Mouse (Mus musculus) T-helper 17 cell (primary cell): ENCODE data around the gene Gse1.

ENCODE experiments used
- in situ Hi-C, 2 experiments: fragments of 300-600 bp; cut with MboI, MseI; formaldehyde crosslinking; loops; 1 replicate in 1 of 2; 2 replicates in 1 of 2; pipeline ENCODE4 v1.15.1; 2025; ENCODE audit warnings: high pct_unique_total_duplicates in 2 of 2

Gse1 gene

DNA sequence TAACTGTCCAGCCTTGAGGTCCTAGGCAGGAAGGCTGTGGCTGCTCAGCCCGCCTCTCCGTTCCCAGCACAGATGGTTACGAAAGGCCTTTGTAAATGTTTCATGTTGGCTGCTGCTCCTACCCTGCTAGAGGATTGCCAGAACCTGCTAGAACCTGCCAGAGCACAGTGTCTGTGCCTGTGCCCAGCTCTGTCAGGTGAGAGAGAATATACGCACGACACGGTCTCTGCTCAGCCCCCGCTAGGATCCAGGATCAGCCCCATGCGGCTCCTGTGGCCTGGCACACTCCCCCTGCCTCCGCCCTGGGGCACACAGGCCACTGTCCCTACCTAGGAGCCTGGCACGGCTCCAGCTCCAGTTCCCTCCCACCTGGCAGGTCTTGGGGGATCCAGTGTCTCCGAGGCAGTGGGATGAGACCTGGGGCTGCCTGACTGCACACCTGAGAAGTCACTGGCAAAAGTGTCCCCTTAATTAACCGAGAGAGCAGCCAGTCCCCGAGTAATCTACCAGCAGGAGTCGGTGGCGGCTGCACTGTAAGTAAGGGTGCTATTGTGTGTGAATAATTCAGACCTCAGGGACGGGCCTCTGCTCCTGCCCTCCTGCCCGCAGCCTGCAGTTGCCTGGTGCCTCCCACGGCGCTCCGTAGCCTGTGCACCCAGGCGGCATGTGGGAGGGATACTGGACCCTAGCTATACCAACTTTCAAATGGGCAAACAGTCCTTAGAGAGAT is 209.6 kb downstream of the Gse1 start:
- in situ Hi-C loops, result no loop called here

DNA sequence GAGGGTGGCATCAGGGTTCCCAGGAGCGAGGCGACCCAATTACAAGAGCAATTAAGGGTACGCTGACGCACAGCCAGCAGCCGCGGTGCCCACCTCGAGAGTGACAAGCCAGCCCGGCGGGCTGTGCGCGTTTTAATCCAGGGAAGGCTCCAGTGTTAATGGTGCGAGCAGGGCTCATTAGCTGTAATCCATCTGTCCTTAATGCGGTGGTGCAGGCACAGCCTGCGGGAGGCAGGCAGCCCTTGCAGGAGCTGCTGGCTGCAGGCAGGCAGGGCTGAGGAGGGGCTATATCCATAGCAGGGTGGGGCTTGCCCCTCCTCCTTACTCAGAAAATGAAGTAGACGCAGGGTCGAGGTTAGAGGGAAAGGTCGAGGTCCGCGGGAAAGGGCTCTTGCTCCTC is 211.1 kb downstream of the Gse1 start:
- in situ Hi-C loops, result no loop called here

DNA sequence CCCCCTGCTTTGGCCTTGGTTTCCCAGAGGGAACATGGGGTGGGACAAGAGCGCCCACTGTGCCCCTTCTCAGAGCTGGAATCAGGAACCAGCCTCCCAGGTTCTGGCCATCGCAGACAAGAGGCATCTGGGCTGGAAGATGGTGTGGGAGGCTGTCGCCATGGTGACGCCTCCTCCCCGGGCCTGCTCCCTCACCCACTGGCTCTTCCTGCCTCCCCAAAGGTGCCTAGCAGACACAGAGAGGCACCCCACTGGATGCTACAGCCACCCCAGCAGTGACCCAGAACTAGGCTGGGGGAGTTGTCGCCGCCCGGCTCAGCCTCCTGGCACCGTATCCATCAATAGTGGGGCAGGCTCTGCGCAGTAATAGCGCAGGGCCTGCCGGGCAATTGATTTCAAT is 212.5 kb downstream of the Gse1 start:
- in situ Hi-C loops, result no loop called here

DNA sequence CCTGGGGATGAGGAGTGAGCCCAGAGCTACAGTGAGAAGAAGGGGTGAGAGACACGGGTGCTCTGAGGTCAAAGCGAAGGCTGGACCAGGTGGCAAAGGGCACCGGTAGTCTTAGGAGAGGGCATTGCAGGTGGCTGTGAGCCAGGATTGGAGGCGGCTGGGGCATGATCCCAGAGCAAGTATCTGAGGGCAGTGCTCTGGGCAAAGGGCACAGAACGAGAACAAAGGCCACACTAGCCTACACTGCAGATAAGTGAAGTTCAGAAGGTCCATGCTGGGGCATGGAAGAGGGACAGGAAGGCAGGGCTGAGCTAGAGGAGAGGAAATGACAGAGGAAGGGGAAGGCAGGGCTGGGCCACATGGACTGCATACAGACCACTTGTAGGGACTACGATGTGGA is 213.4 kb downstream of the Gse1 start:
- in situ Hi-C loops, result no loop called here

DNA sequence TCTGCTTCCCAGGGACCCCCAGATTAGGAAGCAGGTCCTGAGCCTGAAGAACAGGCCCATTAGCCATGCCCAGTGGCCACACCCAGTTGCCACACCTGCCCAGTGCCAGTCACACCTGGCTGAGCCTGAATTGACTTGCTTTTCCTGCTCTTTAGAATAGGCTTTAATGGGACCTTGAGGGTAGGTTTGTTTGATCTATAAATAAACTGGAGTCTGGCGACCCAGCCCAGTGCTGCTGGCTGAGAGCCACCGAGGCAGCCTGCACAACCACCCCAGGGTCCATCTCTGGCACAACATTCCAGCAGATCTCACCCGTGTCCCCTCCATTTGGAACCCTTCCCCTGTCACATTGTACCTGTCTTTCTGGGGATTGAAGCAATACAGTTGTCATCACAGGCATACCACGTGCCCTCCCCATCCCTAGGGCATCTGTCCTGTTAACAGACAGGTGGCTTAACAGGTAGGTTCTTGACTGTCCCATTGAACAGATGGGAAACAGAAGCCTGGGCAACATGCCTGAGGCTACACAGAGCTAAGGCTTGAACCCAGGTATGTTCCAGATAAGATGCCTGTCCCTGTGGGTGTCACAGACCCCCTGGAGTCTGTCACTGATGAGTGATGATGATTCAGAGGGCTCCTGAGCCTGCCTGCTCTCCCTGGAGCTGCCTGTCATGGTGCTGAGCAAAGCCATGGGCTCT is 214.2 kb downstream of the Gse1 start:
- in situ Hi-C loops, result no loop called here

DNA sequence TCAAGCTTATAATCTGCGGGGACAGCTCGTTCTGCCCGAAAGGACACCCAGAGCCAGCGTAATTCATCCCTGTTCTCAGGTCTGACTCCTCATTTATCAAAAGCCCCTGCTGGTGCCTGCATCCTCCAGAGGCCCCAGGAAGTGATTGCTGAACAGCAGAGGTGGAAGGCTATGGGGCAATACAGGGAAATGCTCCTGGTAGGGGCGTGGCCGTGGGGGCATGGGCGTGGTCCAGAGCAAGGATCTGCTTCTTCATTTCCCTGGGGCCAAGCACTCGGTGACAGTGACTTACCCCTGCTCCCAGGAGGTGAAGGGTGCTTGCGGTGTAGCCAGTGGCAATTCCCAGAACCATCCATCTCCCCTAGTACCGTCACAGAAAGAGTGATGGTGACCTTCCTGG is 217.0 kb downstream of the Gse1 start:
- in situ Hi-C loops, result no loop called here

DNA sequence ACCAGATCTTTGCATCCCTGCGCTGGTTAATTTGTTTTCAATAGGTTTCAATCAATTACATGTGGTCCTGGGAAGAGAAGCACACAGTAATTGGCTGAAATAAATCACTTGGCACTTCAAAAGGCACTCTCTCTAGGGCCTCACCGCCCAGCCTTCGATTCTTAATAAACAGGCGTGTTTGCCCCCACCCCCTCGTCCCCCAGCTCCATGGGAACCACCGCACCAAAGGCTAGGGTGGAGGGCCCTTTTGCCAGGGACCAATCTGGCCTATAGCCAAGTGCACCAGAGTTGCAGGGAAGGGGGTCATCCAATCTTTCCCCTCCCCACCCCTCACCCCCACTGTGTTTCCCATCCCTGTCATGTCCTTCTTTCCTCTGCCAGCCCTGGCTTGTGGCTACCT is 219.9 kb downstream of the Gse1 start:
- in situ Hi-C loops, result no loop called here

DNA sequence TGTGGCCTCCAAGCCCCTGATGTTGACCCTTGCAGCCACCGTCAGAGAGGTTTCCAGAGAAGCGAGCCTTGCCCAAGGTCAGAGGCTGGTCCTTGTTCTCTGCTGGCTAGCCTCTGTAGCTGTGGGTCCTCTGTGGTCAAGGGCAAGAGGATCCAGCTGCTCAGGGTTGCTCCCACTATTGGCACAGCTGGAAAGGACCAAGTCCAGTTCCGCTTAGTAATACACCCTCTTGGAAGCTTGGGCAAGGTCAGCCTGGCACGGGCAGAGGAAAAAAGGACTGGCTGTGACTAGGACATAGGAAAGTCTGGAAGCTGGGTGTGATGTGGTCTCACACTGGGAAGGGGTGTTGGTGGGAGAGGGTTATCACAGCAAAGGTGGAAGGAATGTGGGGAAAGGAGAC is 220.9 kb downstream of the Gse1 start:
- in situ Hi-C loops, result no loop called here

DNA sequence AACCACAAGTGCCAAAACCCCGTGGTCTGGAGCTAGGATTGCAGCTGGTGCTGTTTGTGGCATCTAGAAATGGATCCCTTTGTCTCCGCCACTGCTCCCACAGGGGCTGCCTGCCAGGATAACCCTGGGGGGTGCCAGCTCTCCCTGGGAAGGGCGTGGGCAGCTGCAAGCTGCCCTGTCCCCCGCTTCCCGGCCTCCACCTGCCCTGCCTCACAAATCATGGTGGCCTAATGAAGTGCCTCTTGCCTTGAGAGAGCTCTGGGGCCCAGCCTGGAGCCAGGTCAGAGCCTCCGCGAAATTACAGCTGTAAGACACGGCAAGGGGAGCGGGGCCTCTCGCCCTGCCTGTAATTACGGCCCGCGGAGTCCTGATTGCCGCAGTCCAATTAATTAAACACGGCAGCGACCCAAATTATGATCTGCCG is 221.4 kb downstream of the Gse1 start:
- in situ Hi-C loops, result no loop called here

DNA sequence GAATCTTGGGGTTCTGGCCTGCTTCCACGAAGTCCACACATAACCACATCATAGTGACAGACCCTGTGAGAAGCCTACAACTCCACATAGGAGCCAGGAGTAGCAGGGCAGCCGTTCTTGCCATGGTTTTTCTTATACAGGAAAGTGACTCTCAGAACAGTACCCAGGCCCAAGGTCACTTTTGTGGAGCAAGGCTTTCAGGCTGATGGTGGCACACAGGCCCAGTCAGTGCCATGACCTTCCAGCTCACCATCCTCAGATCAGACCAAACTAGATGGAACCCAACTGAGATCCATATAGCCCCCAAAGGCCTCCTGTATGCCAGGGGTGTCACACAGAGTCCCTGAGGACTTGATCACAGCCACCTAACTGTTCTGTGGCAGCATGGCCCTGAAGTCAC is 223.9 kb downstream of the Gse1 start:
- in situ Hi-C loops, result no loop called here

DNA sequence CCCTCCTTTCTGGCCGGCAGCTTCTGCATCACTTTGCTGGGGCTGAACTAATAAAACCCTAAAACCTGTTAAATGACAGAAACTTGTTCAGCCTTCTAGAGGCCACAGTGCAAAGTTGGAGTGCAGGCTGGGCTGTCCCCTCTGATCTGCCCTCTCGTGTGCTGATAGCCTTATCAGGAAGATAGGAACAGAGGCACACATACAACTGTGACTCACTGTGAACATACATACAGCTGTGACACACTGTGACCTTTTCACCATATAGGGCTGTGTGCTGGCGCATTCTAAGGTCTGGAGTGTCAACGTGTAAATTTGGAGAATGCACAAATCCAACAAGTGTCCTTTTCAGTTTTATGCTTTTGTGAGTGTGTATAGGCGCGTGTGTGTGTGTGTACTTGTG is 226.1 kb downstream of the Gse1 start:
- in situ Hi-C loops, result no loop called here

DNA sequence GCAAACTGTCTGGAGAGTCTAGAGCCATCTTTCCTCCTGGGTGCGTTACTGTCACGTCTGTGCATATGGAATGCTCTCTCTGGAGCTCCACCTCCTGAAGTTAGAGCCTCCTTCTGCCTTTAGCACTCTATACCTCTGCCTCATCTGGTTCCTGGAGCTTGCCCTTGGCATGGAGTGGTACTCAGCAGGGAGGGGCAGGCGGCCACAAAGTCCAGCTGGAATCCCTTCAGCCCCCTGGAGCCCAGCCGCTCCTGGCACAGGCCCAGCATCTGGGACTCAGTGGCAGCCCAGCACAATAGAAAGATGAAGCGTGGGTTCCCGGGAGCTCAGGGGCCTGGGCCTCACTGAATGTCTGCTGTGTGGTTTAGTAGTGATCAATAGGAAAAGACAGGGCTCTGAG is 232.1 kb downstream of the Gse1 start:
- in situ Hi-C loops, result no loop called here

DNA sequence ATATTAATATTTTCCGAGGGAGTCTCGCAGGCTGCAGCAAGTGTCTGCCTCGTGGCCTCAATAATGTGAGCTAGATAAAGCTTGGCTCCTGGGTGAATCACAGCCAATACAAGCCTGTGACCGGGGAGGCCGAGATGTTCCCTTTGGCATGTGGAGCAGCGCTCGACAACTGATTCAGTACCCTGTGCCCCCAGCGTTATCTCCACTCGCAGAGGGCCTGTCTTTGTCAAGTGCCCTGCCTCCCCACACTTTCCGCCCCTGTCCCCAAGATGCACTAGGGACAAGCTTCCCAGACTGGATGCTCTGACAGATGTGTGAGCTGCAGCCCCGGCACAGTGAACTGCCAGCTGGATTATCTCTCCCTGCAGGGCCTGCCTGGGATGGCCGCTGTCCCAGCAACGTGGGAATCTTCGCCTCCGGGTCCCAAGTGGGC is 233.9 kb downstream of the Gse1 start:
- in situ Hi-C loops, result no loop called here

DNA sequence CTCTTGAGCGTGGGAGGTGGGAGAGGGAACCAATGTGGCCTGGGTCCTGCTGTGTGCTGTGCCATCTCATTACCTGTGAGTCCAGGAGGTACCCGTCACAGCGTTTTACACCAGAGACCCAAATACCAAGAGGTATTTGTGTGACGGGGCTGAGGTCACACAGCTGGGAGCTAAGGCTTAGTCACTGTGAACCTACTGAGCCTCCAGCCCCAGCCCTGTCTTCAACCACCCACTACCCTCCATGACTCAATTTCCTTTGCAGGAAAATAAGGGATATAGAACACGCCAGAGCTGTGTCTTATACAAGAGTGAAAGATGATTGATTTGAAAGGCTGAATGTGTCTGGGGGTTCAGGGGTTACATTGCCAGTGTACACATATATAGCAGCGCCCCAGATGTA is 234.4 kb downstream of the Gse1 start:
- in situ Hi-C loops, result no loop called here

DNA sequence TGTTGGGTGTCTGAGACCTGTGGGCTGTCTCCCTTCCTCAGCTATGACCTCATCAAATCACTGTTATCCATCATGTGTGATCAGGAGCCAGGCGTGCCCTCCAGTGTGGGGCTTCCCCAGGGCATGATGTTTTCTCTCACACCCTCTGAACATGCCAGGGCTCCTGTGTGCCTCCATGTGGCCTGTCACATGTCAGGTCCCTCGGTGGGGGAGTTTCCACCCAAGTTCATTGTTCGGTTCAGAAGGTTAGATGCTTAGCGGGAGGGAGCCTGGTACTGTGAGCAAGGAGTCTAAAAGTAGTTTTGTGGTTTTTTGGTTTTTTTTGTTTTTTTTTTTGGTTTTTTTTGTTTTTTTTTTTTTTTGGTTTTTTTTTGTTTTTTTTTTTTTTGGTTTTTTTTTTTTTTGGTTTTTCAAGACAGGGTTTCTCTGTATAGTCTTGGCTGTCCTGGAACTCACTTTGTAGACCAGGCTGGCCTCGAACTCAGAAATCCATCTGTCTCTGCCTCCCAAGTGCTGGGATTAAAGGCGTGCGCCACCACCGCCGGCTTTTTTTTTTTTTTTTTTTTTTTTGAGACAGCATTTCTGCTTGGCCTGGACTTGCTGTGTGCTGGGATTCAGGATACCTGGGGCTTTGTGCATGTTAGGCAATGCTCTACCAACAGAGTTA is 235.8 kb downstream of the Gse1 start:
- in situ Hi-C loops, result no loop called here

DNA sequence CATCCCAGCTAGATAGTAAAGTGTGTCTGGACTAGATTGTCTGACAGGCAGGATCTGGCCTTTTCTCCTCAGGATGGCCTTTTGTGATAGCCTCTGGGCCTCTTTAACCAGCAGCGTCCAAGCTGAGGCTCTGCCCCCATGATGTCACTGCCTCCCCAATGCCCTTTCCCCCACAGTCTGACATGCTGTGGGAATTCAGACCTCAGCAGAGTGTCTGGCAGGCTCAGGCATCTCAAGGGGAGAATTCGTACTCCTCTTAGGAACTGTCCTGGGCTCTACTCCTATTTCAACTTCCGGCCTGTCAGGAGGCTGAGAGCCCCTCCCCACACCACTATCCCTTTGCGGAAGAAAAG is 236.3 kb downstream of the Gse1 start:
- in situ Hi-C loops, result no loop called here

DNA sequence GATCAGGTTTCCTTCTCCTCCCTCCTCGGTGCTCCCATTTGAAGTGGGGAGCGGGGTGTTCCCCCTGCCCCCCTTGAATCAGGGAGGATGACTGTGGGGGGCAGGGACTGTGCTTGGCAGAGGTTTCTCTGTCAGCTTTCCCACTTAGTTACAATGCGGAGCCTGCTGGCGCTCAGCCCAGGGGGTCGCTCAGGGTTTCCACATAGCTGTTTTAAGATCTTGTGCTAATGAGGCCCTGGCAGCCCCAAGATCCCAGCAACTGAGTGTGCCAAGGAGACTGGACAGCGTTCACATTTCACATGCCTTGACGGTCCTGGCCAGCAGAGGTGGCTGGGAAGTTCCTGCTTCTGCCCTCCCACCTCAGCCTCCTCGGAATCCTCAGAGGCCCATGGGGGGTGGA is 237.5 kb downstream of the Gse1 start:
- in situ Hi-C loops, result no loop called here

DNA sequence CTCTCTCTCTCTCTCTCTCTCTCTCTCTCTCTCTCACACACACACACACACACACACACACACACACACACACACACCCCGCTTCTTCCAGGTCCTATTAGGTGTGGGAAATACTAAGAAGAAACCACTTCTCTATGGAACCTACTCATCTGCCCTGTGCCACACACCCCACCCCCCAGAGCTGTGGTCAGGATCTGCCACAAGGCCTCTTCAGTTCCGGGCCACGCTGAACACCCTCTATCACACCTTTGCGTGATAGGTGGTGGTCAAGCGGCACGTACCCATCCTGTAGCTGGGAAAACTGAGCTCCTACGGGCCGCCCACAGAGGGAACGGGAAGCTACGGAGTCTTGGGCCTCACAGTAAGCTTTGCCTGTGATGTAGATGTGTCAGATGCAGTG is 238.0 kb downstream of the Gse1 start:
- in situ Hi-C loops, result no loop called here

DNA sequence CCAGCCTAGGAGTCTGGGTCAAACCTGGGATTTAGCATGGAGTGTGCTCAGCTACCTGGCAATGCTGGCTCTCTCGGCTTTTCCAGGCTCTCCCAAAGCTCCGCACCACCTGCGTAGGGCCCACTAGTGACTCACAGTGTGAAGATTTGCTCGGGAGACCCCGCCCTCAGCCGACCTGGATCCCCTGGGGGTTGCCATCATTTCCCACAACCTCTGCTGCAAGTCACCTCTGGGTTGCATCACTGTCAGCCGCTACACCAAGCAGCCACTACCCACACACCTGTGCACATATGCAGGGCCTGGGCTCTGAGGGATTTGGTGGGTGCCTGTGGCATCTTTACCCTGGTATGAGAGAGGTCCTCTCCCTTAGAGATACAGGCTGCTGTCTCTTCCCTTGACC is 239.3 kb downstream of the Gse1 start:
- in situ Hi-C loops, result no loop called here

DNA sequence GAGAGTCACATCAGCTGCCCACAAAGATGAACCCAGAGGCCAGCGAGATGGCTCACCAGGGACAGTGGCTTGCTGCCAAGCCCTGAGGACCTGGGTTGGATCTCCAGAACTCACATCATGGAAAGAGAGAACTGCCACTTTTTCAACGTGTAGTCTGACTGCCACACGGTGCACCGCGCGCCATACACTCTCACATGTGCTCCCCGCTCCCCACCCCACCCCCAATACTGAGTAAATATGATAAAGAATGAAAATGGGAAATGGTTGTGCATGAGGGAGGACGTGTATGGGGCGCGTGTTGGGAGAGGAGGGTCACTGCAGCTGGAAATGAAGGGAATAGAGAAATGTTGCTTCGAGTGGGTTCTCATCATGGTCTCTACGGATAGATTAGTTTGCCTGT is 241.9 kb downstream of the Gse1 start:
- in situ Hi-C loops, result no loop called here

DNA sequence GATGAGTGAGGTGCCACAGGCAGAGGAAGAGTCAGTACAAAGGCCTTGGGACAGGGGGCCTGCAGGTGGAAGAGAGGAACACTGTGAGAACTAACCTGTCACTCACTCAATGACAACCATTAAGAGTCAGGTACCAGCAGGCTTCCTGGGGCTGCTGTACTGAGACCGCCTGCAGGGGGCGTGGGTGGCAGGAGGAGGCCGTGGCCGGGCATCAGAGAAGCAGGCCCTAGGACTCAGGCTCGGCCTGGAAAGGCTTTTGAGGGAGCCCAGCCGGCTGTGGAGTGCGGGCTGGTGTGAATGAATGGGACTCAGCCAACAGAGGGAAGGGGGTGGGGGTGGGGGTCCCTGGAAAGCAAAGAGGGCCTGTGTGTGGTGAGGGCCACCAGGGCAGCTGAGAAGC is 242.9 kb downstream of the Gse1 start:
- in situ Hi-C loops, result no loop called here

DNA sequence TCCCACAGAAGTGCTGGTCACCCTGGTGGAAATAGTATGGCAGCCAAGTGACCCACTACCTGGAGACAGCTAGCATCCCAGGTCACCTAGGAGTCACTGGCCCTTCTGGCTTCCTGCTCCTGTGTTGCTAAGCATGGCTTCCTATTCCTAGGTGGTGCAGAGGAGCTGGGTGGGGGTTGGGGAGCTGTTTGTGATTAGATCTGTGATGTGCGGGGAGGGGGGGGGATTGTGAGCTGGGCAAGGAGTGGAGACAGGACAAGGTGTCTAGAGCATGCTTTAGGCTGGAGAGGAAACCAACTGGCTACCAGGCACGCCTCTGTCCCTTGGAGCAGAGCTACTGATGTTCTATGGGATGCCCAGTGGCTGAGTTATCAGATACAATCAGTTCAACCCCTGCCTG is 243.5 kb downstream of the Gse1 start:
- in situ Hi-C loops, result no loop called here

DNA sequence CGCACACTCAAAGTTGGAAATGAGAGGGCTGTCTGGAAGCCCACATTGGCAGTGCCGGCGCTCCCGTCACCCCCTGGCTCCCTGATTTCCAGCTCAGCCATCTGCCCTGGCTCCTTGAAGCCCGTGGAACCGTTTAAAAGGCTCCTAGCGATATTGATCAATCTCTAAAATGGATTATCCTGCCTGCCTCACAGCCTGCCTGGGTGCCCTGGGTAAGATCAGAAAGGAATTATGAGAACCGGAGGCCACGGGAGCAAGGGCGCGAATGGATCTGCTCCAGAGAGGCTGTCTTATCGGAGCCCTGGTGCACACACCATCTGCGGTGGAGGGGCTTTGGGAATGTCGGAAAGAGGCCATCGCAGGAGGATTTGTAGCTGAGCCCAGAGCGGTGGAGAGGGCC is 244.0 kb downstream of the Gse1 start:
- in situ Hi-C loops, result no loop called here
